Comparison of ENCODE assay signal across 18 mouse cellular contexts in the genomic region with DNA sequence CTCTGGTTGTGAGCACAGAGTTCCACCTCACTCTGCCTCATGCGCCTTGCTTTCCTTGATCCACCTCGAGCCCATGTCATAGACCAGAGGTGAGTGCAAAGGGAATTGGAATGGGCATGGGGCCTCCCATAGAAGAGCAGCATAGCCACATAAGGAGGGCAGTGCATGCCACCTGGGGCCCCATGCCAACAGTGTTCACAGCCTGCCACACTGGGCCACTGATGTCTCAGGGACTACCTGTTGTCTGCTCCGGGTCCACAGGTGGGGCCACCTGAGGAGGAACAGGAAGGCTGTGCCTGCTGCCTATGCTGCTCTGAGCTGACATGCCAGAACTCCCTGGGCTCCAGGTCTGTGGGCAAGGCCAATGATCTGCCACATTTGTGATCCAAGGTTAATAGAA.
"Had no signal": no experiment of that assay in that cellular context is flagged by ENCODE, and none has a peak within 500 bp of the region (broad histone marks: within the 10 kb centered on the region; RNA-seq: fewer than 3 reads in every experiment).

No protein-coding gene starts in this region.

- DNase-seq: kidney, adult 18-20 months; kidney, adult 9 months; kidney, postnatal 10 days; layer of hippocampus, postnatal 36 days; liver, embryonic 13.5 days; lung, adult 2 months; lung, postnatal 14 days; lung, postnatal 4 days; retina, postnatal 1 day; right cerebral cortex, postnatal 25 days; spleen, adult 18-20 months; thymus, postnatal 25 days had no signal

- H3K36me3 ChIP-seq: liver, embryonic 13.5 days; midbrain, embryonic 10.5 days; neural tube, embryonic 13.5 days; stomach, embryonic 15.5 days had no signal

- H3K4me1 ChIP-seq: liver, embryonic 13.5 days; midbrain, embryonic 10.5 days; neural tube, embryonic 13.5 days; stomach, embryonic 15.5 days had no signal

- H3K4me2 ChIP-seq: liver, embryonic 13.5 days; neural tube, embryonic 13.5 days; stomach, embryonic 15.5 days had no signal

- H3K27ac ChIP-seq: left cerebral cortex, adult 2 months; liver, embryonic 13.5 days; midbrain, embryonic 10.5 days; neural tube, embryonic 13.5 days; stomach, embryonic 15.5 days had no signal

- H3K9me3 ChIP-seq: midbrain, embryonic 10.5 days; neural tube, embryonic 13.5 days; stomach, embryonic 15.5 days had no signal

- H3K4me3 ChIP-seq: left cerebral cortex, adult 2 months; liver, embryonic 13.5 days; midbrain, embryonic 10.5 days; myocyte; neural tube, embryonic 13.5 days; stomach, embryonic 15.5 days had no signal

- ATAC-seq: intestine, embryonic 16.5 days had no signal

- H3K27me3 ChIP-seq: liver, embryonic 13.5 days; neural tube, embryonic 13.5 days; stomach, embryonic 15.5 days had no signal

- H3K9ac ChIP-seq: liver, embryonic 13.5 days; neural tube, embryonic 13.5 days; stomach, embryonic 15.5 days had no signal
